Mouse (Mus musculus) megakaryocyte, embryonic 14.5 days (primary cell): ENCODE results near the gene Gnb3.

Experiments used
- FLI1 ChIP-seq: IDR thresholded peaks from 2 replicates; pipeline ENCODE4 v1.6.1; 2012; ENCODE audit warnings: low read length, inconsistent platforms, mixed read lengths
- GATA1 ChIP-seq: IDR thresholded peaks from 3 replicates; pipeline ENCODE4 v1.6.1; 2012; ENCODE audit warnings: mixed read lengths, low read length, inconsistent platforms, borderline replicate concordance

DNA sequence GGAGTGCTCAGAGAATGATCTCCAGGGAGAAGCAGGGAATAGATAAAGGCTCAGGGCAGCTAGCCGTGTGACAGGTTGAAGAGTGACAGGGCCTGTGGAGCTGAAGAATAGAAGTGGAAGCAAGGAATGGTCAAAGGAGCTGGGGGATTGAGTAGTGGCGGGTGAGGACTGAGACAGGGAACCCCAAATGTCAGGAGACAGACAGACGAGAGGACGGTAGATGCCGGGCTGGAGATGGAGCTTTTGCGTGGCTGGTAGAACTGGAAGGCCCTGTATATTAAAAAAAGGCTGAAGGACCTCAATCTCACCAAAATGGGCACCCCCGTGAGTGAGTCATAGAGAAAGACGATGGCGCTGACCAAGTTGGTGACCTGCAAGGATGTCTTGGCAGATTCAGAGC, 20.4 kb upstream of the Gnb3 start:
- TF ChIP-seq GATA1 (no peak), FLI1 (no peak)
